Mouse (Mus musculus) adipocyte (in vitro differentiated cells): ENCODE measurements around the gene 9330182L06Rik.

Source experiments
- DNase-seq: peaks from one replicate; pipeline ENCODE4 v3.0.0-alpha.2; 2016; ENCODE audit warnings: low spot score

The 9330182L06Rik gene

DNA sequence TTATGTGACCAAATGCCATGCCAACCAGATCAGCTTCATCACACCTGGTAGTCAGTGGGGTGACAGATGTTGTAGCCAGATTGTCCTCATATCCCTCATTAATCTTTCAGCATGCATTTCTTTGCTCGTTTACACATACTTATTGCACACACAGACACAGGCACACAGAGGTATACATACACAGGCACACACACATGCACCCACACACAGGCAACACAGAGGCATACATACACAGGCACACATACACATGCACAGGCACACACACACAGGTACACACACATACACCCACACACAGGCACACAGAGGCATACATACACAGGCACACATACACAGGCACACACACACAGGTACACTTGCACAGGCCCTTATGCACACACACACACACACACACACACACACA is 99.0 kb downstream of the 9330182L06Rik start:
- no peak for DNase-seq

DNA sequence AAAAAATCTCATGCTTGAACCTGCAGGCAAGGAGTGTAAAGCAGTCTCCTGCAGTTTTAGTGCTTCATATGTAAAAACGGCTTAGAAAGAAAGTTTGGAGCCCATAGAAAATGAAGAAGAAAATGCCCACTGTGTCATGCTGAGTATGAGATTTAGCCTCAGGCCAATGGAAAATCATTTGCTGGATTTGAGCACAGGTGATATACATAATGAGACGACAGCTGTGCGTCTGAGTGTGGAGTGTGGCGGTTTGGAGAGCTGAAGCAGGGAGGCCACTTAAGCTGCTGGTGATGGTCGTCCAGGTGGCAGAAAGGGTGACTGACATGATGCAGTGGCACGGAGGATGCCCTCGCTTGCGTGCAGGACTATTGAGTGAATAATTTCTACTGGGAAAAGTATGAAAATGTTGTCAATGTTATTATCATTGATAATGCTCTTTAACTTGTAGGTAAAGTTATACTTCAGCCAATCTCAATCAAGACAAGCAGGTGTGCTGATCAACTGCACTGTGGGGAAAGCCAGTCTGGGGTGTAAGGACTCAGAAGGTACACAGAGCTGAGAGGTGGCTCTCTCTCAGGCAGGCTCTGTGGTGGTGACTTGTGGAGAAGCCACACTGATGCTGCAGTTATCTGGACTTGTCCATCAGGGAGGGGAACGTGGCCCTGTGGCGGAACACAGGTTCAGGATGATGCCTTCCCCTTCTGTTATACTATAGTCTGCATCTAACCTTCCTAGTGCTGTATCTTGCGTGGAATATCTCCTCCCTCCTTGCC is 102.2 kb downstream of the 9330182L06Rik start:
- DNase-seq, result no peak

DNA sequence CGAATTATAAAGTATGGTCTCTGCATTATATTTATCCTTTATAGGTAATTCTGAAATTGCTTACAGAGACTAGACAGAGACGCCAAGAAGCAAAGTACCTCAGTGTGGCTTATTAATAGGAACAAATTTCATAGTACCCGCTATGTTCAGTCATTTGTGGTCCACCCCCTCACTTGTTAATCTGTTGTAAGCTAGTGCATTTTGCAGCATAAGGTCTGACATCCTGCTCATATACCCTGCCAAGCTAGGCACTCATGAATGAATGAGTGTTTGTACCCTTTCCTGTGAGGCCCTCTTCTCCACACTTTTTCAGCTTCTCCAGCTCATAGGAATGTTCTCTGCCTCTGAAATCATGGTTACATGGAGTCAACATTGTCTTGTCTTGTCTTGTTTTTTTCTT is 105.2 kb downstream of the 9330182L06Rik start:
- no peak for DNase-seq

DNA sequence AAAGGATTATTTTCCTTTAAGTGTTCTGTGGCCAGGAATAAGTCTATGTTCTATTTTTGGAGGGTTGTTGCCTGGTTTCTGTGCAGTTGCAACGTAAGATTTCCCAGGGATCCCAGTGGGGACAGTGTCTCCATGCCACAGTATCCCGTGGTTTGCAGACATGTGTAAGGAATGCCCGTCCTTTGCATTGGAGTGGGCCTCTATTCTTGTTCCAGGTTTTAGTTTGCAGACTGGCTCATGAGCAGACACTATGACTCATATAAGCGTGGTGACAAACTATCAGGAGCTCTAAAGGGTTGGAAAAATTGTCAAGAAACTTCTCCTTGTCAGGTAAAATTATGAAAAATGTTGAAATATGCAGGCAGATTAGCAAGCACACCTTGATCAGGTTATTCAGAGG is 107.4 kb downstream of the 9330182L06Rik start:
- no peak for DNase-seq

GRCm38 (mm10) chr5:9389968-9390367 is 124.0 kb downstream of the 9330182L06Rik start:
- no peak for DNase-seq

DNA sequence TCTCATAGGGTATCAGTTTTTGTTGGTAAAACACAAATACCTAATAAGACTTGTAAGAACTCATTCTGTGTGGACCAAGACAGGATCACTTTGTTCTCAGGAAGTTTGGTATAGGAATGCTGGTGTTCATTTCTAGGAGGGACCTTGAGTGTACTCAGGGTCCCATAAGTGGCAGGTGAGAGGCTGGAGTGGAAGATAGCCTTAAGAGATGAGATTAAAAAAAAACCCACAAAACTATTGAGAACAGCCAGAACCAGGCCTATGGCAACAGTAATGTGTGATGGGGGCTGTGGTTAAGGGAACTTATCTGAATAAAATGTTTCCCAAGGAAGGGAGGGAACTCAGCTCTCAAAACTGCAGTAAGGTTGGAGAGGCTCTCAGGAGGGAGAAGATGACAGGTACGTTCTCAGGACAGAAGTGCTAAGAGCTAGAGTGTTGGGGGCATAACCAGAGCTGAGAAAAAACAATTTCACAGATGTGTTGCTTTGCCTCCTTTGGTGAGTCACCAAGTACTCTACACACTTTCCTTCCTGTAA is 126.0 kb downstream of the 9330182L06Rik start:
- DNase-seq, result no peak

DNA sequence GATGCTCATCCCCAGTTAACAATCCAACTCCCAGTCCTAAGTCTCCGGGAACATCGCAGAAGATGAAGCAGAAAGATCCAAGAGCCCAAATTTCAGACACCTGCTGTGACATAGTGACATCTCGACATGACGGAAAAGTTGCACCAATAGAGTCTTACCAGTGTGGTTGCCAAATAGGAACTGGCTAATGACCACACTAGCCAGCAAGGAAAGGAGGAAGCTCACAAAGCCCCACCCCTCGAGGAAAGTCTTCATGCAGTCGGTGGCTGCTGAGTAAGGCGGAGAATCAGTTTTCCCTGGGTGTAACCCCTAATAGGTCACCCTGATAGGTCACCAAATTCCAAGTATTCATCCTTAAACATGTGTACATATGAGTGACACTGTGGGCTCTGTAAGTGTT is 151.2 kb downstream of the 9330182L06Rik start:
- no peak for DNase-seq

DNA sequence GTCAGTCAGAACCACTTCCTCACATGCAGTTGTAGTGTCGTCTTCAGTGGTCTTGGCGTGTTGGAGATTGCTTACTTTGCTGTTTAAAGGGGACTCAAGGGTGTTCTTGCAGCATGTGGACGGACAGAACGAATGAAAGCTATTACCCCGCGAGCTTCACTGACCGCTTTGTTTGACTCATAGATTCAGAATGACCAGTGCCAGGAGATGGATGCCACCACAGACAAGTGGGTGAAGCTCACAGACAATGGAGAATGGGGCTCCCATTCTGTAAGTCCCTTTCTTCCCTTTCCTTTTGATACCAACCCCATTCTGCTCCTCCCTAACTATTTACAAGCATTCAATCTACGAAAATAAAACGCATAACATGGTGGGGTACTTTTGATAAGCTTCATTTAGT is 151.9 kb downstream of the 9330182L06Rik start:
- DNase-seq, result no peak

DNA sequence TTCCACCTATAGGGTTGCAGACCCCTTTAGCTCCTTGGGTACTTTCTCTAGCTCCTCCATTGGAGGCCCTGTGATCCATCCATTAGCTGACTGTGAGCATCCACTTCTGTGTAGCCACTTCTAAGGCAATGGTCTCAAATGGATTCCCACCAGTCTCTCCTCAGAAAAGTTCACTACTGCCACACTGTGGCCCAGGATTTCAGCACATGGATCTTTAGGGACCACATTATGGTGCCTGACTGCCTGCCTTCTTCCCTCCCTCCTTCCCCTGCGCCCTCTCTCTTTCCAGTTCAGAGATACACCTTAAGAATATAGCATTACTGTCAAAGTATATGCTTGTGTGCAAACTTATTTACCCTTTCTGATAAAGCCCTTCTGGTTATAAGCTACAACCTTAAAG is 154.0 kb downstream of the 9330182L06Rik start:
- DNase-seq, result no peak

GRCm38 (mm10) chr5:9424464-9424863 is 158.5 kb downstream of the 9330182L06Rik start:
- no peak for DNase-seq

DNA sequence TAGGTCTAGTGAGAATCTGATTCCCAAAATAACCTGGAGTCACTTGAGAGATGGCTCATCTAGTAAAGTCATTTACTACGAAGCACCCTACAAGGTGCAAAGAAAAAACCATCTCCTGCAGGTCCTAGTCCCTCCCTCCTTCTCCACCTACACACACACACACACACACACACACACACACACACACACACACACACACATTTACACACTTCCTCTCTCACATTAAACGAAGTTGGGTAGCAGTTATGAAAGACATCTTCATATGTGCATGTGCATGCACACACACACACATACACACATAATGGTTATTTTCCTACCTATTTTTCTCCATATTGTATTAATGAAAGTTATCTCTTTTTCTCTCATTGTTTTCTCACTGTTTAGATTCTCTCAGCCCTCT is 161.2 kb downstream of the 9330182L06Rik start:
- no peak for DNase-seq

DNA sequence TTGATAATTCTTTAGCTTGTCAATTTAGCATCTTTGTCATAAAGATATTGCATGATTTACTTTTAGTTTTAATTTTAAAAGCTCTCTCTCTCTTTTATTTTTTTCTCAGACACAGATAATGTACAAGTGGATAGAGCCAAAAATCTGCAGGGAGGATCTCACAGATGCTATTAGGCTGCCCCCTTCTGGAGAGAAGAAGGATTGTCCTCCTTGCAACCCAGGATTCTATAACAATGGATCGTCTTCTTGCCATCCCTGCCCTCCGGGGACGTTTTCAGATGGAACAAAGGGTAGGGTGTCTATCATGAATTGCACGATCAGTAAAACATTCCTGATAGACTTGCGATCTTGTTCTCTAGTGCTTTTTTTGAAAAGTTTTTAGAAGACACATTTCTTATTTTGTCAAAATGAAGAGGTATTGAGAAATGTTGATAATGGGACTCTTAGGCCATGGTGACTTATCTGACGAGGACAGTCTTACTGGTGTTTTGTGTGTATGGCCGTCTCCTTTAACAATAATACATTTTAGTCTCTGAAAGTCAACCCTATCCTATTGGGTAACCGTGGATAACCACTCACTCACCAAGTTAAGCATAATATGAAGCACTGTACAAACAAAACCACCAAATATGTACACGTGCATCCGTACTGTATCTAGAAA is 161.8 kb downstream of the 9330182L06Rik start:
- peak; percentile 73 for DNase-seq

DNA sequence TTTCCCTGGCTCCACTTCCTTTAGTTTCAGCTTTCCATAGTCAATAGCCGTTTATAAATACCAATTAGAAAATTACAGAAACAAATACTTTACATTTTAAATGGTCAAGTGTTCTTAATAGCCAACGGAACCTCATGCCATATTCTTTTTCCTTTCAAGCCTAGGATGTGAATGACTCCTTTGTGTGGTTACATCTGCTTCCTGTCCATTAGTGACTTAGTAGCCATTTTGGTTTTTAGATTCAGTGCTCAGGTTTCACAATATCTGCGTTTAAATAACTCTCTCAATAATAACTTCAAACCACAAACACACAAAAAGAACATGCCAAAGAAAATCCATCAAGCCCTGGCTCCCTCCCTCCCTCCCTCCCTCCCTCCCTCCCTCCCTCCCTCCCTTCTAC is 162.8 kb downstream of the 9330182L06Rik start:
- DNase-seq, result no peak

DNA sequence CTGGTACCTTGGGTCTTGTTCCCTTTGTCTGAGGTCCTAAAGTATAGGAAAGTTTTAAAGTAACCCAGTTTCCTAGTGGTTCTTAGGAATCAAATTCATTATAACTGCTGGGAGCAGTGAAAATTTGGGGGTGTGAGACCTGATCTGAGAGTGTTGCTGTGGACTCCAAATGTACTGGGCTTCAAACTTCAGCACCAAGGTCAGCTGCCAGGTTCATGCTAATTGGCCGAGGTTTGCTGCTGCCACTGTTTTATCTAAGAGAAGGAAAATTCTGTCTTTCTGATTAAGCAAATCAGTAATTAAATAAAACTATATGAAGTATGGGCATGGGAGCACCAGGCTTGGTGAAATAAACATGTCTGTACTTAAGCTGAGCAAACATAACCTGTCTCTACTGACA is 180.2 kb downstream of the 9330182L06Rik start:
- DNase-seq, result peak; percentile 30

DNA sequence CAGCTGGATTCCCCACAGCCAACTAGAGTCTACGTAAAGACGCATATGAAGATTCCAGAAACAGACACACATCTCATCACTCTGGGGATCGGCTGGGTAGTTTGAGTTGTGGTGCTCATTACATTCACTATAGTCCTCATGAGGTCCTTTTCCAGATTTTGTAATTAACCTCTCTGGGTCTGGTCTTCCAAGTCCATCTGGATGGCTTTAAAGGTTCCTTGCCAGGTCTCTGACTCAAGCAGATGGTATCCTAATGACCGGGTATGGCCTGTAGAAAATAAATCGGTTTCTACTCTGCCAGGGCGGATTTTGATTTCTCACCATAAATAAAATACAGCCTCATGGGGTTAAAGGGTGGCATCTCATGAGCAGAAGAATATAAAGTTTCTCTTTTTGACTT is 183.0 kb downstream of the 9330182L06Rik start:
- no peak for DNase-seq

DNA sequence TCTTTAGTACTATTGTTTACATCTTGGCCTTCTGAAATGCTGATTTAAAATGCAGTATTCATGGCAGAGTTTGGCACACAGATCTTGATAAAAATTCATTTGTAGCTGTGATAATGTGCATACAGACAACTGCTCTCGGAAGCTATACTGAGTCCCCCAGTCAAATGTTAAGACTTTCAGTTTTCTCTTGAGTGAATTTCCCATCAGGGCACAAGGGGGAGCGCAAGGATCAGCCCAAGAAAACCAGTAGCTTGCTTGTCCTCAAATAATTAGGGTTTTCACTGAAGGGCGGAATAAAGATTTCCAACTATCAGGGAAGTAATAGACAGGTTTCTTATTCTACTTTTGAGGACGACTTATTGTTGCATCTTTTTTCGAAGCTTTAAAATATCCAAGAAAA is 183.7 kb downstream of the 9330182L06Rik start:
- DNase-seq, result peak; percentile 17

- no peak for DNase-seq
Observed at GRCm38 (mm10) chr5:9453298-9453697, 187.4 kb downstream of the 9330182L06Rik start.

DNA sequence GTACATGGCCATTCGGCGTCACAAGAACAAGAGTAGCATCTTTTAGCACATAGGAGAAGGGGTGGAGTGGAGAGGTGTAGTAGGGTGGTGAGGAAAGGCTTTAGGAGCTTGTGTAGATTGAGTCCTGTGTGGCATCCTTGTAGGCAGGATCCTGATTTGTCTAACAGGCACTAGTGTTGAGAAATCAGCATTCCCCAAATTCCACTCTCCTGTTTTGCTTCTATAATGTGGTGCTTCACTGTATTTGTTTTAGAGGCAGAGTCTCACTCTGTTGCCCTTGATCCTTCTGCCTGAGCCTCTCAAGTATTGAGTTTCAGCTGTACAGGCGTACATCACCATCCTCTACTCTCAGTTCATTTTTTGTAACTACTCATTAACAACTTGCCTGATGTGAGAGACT is 211.7 kb downstream of the 9330182L06Rik start:
- DNase-seq, result no peak

DNA sequence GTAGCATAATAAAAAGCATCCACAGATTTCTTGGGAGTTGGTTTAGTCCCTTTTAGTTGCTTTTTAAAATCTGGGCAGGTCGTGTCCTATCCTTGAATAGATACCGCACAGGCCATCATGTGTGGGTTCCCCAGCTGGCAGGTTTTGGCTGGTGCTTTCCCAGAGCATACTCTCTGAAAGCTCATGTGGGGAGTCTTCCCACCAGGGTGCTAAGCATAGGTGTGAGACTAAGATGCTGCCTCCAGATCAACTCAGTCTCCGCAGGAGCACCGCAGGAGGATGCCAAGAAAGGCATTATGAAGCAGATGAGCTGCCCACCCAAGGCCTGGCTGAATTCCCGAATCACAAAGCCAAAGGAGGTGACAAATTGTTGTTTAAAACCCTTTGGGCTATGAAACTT is 229.5 kb downstream of the 9330182L06Rik start:
- no peak for DNase-seq

- no peak for DNase-seq
Observed at GRCm38 (mm10) chr5:9497235-9497634, 231.3 kb downstream of the 9330182L06Rik start.

DNA sequence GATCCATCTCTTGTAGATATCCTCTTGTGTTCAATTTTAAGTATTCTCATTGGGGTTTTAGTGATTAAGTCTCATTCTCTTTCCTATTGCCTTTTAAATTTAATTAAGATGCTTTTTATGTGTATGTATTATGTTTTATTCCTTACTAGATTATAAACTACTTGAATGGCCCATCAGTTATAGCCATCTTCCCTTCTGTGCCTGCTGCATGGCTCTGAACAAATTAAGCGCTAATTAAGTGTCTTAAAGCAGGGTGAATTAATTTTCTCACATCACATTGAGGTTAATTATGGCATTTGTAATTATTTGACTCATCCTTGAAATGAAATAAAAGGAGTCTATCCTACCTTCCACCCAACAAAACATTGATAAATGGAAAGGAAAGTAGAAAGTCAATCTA is 245.1 kb downstream of the 9330182L06Rik start:
- no peak for DNase-seq

DNA sequence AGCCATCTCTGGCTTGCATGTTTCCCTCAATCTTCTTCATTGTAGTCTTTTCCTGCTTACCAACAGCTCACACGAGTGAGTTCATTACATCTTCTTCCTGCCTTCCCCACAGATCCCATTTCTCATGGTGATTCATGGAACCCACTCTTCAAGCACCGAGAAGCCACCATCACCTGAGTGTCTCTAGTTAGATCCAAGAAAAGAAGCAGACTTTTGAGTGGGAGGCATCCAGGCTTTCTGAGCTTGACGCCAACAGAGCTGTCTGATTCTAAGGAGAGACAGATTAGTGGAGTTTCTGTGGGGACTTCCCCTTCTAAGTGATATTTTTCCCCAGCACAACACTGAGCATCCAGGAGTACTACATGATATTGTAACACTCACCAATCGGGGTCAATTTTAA is 259.6 kb downstream of the 9330182L06Rik start:
- no peak for DNase-seq
